Mouse (Mus musculus) bone marrow, adult 2 months (tissue): ENCODE results near the gene Micu1.

Experiments
- CTCF ChIP-seq: fragments of 200-500 bp; IDR thresholded peaks from 2 replicates; pipeline ENCODE4 v1.5.1; 2011; ENCODE audit warnings: low read length, control low read depth; ENCODE audit not compliant: control insufficient read depth, insufficient read depth
- POLR2A ChIP-seq: fragments of 200-500 bp; IDR thresholded peaks from 2 replicates; pipeline ENCODE4 v1.6.1; 2011; ENCODE audit warnings: low read depth, mild to moderate bottlenecking, control low read depth, low read length, borderline replicate concordance; ENCODE audit not compliant: control insufficient read depth

DNA sequence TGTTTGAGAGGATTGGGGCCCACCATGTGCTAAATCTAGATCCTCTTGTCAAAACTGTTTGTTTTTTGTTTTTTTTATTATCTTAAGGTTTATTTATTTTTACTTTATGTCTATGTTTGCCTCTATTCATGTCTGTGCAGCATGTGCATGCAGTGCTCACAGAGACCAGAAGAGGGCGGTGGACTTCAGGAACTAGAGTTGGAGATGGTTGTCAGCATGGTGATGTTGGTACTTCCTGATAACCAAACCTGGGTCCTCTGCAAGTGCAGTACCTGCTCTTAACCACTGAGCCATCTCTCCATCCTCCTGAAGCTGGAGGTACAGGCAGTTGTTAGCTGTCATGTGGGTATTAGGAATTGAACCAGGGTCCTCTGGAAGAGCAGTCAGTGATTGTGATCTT, 8.0 kb downstream of the Micu1 start:
- TF ChIP-seq CTCF (peak; percentile 42), POLR2A (no peak)
